Mouse (Mus musculus) limb, embryonic 11.5 days (tissue): ENCODE results near the gene Rbms1. TPM values are rescaled to one million over a fixed set of nuclear protein-coding genes. Genes with fewer than 3 reads are reported as not detected.

Source experiments
- ATAC-seq: fragments of 200-750 bp; cut with Nextera tagmentation; 2 replicates; pipeline ENCODE4 v1.8.0; 2017; ENCODE audit warnings: low read depth; ENCODE audit not compliant: insufficient number of reproducible peaks, low FRiP score, low TSS enrichment
- DNase-seq: peaks from one replicate; pipeline ENCODE4 v3.0.0-alpha.2; 2015; ENCODE audit warnings: low spot score
- H3K27ac ChIP-seq: fragments of 300-500 bp; sonication (generic); replicated peaks from 2 replicates; pipeline ENCODE4 v1.5.1; 2014; ENCODE audit warnings: low read depth, mild to moderate bottlenecking, low read length
- H3K27me3 ChIP-seq: fragments of 300-500 bp; sonication (generic); 2 replicates; pipeline ENCODE4 v1.6.1; 2014; ENCODE audit warnings: mild to moderate bottlenecking, low read length, mixed read lengths; ENCODE audit not compliant: control insufficient read depth, insufficient read depth
- H3K36me3 ChIP-seq: fragments of 300-500 bp; sonication (generic); 2 replicates; pipeline ENCODE4 v1.6.1; 2014; ENCODE audit warnings: mild to moderate bottlenecking, low read length, moderate library complexity, mixed read lengths; ENCODE audit not compliant: control insufficient read depth, insufficient read depth
- H3K4me1 ChIP-seq: fragments of 300-500 bp; sonication (generic); 2 replicates; pipeline ENCODE4 v1.6.1; 2014; ENCODE audit warnings: low read length, mixed read lengths; ENCODE audit not compliant: control insufficient read depth, insufficient read depth
- H3K4me2 ChIP-seq: fragments of 300-500 bp; sonication (generic); 2 replicates; pipeline ENCODE4 v1.6.1; 2014; ENCODE audit warnings: low read depth, mild to moderate bottlenecking, moderate library complexity; ENCODE audit not compliant: severe bottlenecking
- H3K4me3 ChIP-seq: fragments of 300-500 bp; sonication (generic); 2 replicates; pipeline ENCODE4 v1.5.1; 2014; ENCODE audit warnings: low read depth, low read length
- H3K9ac ChIP-seq: fragments of 300-500 bp; sonication (generic); 2 replicates; pipeline ENCODE4 v1.6.1; 2014; ENCODE audit warnings: mild to moderate bottlenecking, low read length
- H3K9me3 ChIP-seq: fragments of 300-500 bp; sonication (generic); 2 replicates; pipeline ENCODE4 v1.6.1; 2016; ENCODE audit warnings: low read length; ENCODE audit not compliant: control insufficient read depth
- WGBS: fragments of 180-500 bp; shearing (Covaris S2); extraction: QIAGEN DNeasy Blood & Tissue Kit; methylation state at CpG from one replicate; pipeline ENCODE4 v1.1.7; 2014; 5-methylcytosine and 5-hydroxymethylcytosine counted together
- polyA plus RNA-seq: library from polyadenylated mRNA; unstranded; fragments of >200 nt; fragmentation: Nextera tagmentation; extraction: Ambion mirVana; gene quantifications from 2 replicates; pipeline ENCODE4 v1.2.1, GENCODE M21; 2014

Rbms1 gene
- polyA plus RNA-seq, 1 experiment from 2014 or later, result 111 TPM

- no peaks in the 10 kb centered on the region for H3K4me1 ChIP-seq
- no peak overlapping the region for H3K4me2 ChIP-seq
- ATAC-seq, result no peak
- no peak for DNase-seq
- H3K27ac ChIP-seq, result no peak overlapping the region
- H3K36me3 ChIP-seq, result no peaks in the 10 kb centered on the region
- no peak overlapping the region for H3K4me3 ChIP-seq
- no peaks in the 10 kb centered on the region for H3K9me3 ChIP-seq
- H3K27me3 ChIP-seq, result no peaks in the 10 kb centered on the region
- H3K9ac ChIP-seq, result no peak overlapping the region
- 90% methylated on average over 6 of the region's 6 CpGs for WGBS
These were observed 62.0 kb downstream of the Rbms1 start for GRCm38 (mm10) chr2:60901013-60901412.

GRCm38 (mm10) chr2:60893042-60893441, 70.0 kb downstream of the Rbms1 start:
- no peak overlapping the region for H3K9ac ChIP-seq
- H3K4me1 ChIP-seq, result no peaks in the 10 kb centered on the region
- WGBS, result 74% methylated on average over 1 of the region's 1 CpGs
- H3K27me3 ChIP-seq, result no peaks in the 10 kb centered on the region
- no peaks in the 10 kb centered on the region for H3K9me3 ChIP-seq
- H3K4me2 ChIP-seq, result no peak overlapping the region
- ATAC-seq (no peak), DNase-seq (no peak)
- no peak overlapping the region for H3K4me3 ChIP-seq
- H3K27ac ChIP-seq, result no peak overlapping the region
- H3K36me3 ChIP-seq, result no peaks in the 10 kb centered on the region

GRCm38 (mm10) chr2:60883931-60884330, 79.1 kb downstream of the Rbms1 start:
- no peak overlapping the region for H3K27ac ChIP-seq
- no peaks in the 10 kb centered on the region for H3K36me3 ChIP-seq
- 25% methylated on average over 4 of the region's 4 CpGs for WGBS
- H3K9ac ChIP-seq, result no peak overlapping the region
- DNase-seq (no peak), ATAC-seq (peak; percentile 14; the same call in 1 of the 2 replicates)
- no peak overlapping the region for H3K4me3 ChIP-seq
- H3K9me3 ChIP-seq, result no peaks in the 10 kb centered on the region
- no peak overlapping the region for H3K4me2 ChIP-seq
- no peaks in the 10 kb centered on the region for H3K27me3 ChIP-seq
- H3K4me1 ChIP-seq, result peaks cover 27% of the 10 kb centered on the region

- H3K9ac ChIP-seq, result no peak overlapping the region
- DNase-seq, result no peak
- H3K36me3 ChIP-seq, result no peaks in the 10 kb centered on the region
- no peak overlapping the region for H3K4me2 ChIP-seq
- H3K4me1 ChIP-seq, result peaks cover 27% of the 10 kb centered on the region
- H3K9me3 ChIP-seq, result no peaks in the 10 kb centered on the region
- no peak overlapping the region for H3K27ac ChIP-seq
- ATAC-seq, result no peak
- no peak overlapping the region for H3K4me3 ChIP-seq
- 79% methylated on average over 3 of the region's 3 CpGs for WGBS
- no peaks in the 10 kb centered on the region for H3K27me3 ChIP-seq
These were observed 80.0 kb downstream of the Rbms1 start for GRCm38 (mm10) chr2:60883043-60883365.

- H3K27ac ChIP-seq, result peak overlapping the region; percentile 95; the same call in 1 of the 2 replicates
- ATAC-seq, result no peak
- H3K9me3 ChIP-seq, result no peaks in the 10 kb centered on the region
- no peaks in the 10 kb centered on the region for H3K36me3 ChIP-seq
- no peaks in the 10 kb centered on the region for H3K27me3 ChIP-seq
- peak; percentile 40 for DNase-seq
- 48% methylated on average over 5 of the region's 5 CpGs for WGBS
- 0 out of 2 replicates have a peak overlapping the region, but pooled peaks have one; percentile 77 for H3K4me2 ChIP-seq
- no peak overlapping the region for H3K9ac ChIP-seq
- H3K4me3 ChIP-seq, result no peak overlapping the region
- peaks cover 27% of the 10 kb centered on the region for H3K4me1 ChIP-seq
These were observed 80.6 kb downstream of the Rbms1 start for GRCm38 (mm10) chr2:60882202-60883042.

- H3K27ac ChIP-seq, result peak overlapping the region; percentile 95
- H3K9ac ChIP-seq, result peak overlapping the region; percentile 98
- ATAC-seq, result no peak
- no peaks in the 10 kb centered on the region for H3K27me3 ChIP-seq
- DNase-seq, result no peak
- H3K4me2 ChIP-seq, result peak overlapping the region; percentile 77
- no peaks in the 10 kb centered on the region for H3K36me3 ChIP-seq
- peaks cover 32% of the 10 kb centered on the region for H3K4me1 ChIP-seq
- H3K4me3 ChIP-seq, result peak overlapping the region; percentile 86
- H3K9me3 ChIP-seq, result no peaks in the 10 kb centered on the region
- under 1% methylated on average over 18 of the region's 27 CpGs for whole genome bisulfite sequencing
These were observed 81.4 kb downstream of the Rbms1 start for GRCm38 (mm10) chr2:60881571-60882041.

- DNase-seq, result peak; percentile 78
- under 1% methylated on average over 42 of the region's 104 CpGs for WGBS
- Histone ChIP-seq H3K9ac (peak overlapping the region; percentile 98), H3K4me2 (peak overlapping the region; percentile 77), H3K4me1 (peaks cover 36% of the 10 kb centered on the region), H3K27ac (peak overlapping the region; percentile 95), H3K27me3 (no peaks in the 10 kb centered on the region), H3K36me3 (no peaks in the 10 kb centered on the region), H3K9me3 (no peaks in the 10 kb centered on the region), H3K4me3 (peak overlapping the region; percentile 86)
- ATAC-seq, result peak; percentile 82
These were observed 82.0 kb downstream of the Rbms1 start for GRCm38 (mm10) chr2:60880789-60881570.

- H3K27ac ChIP-seq, result 0 out of 2 replicates have a peak overlapping the region, but pooled peaks have one; percentile 3
- no peak for ATAC-seq
- no peak for DNase-seq
- no peaks in the 10 kb centered on the region for H3K27me3 ChIP-seq
- peaks cover 38% of the 10 kb centered on the region for H3K4me1 ChIP-seq
- H3K4me3 ChIP-seq, result peak overlapping the region; percentile 86
- 2% methylated on average over 14 of the region's 14 CpGs for WGBS
- H3K9me3 ChIP-seq, result no peaks in the 10 kb centered on the region
- H3K4me2 ChIP-seq, result peak overlapping the region; percentile 77
- no peaks in the 10 kb centered on the region for H3K36me3 ChIP-seq
- H3K9ac ChIP-seq, result peak overlapping the region; percentile 98
These were observed 82.8 kb downstream of the Rbms1 start for GRCm38 (mm10) chr2:60879966-60880788.
